Mouse (Mus musculus): ENCODE data around the gene Palm. TPM values are rescaled to one million over a fixed set of nuclear protein-coding genes. Genes with fewer than 3 reads are reported as not detected.
A peak's percentile ranks its signal among the peaks of the same experiment; 100 is the strongest.

Palm gene
- polyA plus RNA-seq, 1 experiment from 2014 or later, result 129 TPM

- peak overlapping the region; percentile 87 for H3K27ac ChIP-seq (replicated peaks)
- peaks cover 54% of the 10 kb centered on the region for H3K36me3 ChIP-seq (replicated peaks)
- peaks cover 68% of the 10 kb centered on the region for H3K4me1 ChIP-seq
- H3K4me3 ChIP-seq, result no peak overlapping the region
- no peaks in the 10 kb centered on the region for H3K27me3 ChIP-seq (replicated peaks; ENCODE audit: low read depth, poor library complexity, severe bottlenecking)
- WGBS, result 91% methylated on average over 9 of the region's 9 CpGs
- DNase-seq (ENCODE audit: low spot score), result no peak
- no peaks in the 10 kb centered on the region for H3K9me3 ChIP-seq
Measured at GRCm38 (mm10) chr10:79806331-79806730, 13.0 kb downstream of the Palm start.

DNA sequence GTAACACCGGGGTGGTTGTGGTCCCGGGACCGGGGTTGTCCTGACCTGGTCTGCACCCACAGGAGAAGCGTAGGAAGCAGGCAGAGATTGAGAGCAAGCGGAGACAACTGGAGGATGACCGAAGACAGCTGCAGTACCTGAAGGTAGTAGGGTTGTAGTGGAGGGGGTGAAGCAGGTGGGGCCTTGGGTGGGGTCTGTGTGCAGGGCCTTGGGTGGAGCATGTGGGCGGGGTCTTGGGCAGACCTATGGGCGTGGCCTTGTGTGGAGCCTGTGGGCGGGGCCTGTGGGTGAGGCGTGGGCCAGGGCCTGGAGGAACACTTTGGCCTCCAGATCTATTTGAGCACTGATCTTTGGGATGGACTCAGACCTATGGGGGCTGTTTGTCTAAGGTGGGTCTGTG lies 13.6 kb downstream of the Palm start:
- peaks cover 66% of the 10 kb centered on the region for H3K4me1 ChIP-seq
- 79% methylated on average over 10 of the region's 10 CpGs for WGBS
- H3K9me3 ChIP-seq, result no peaks in the 10 kb centered on the region
- H3K27ac ChIP-seq (replicated peaks), result peak overlapping the region; percentile 87; the same call in 1 of the 2 replicates
- DNase-seq (ENCODE audit: low spot score), result no peak
- H3K4me3 ChIP-seq, result 0 out of 2 replicates have a peak overlapping the region, but pooled peaks have one; percentile 16
- H3K36me3 ChIP-seq (replicated peaks), result peaks cover 59% of the 10 kb centered on the region
- no peaks in the 10 kb centered on the region for H3K27me3 ChIP-seq (replicated peaks; ENCODE audit: low read depth, poor library complexity, severe bottlenecking)

GRCm38 (mm10) chr10:79807826-79808225 lies 14.5 kb downstream of the Palm start:
- no peaks in the 10 kb centered on the region for H3K9me3 ChIP-seq
- no peaks in the 10 kb centered on the region for H3K27me3 ChIP-seq (replicated peaks; ENCODE audit: low read depth, poor library complexity, severe bottlenecking)
- H3K36me3 ChIP-seq (replicated peaks), result peaks cover 62% of the 10 kb centered on the region
- H3K27ac ChIP-seq (replicated peaks), result peak overlapping the region; percentile 37
- WGBS, result 51% methylated on average over 11 of the region's 11 CpGs
- DNase-seq (ENCODE audit: low spot score), result no peak
- H3K4me1 ChIP-seq, result peaks cover 61% of the 10 kb centered on the region
- H3K4me3 ChIP-seq, result peak overlapping the region; percentile 16; the same call in 1 of the 2 replicates

DNA sequence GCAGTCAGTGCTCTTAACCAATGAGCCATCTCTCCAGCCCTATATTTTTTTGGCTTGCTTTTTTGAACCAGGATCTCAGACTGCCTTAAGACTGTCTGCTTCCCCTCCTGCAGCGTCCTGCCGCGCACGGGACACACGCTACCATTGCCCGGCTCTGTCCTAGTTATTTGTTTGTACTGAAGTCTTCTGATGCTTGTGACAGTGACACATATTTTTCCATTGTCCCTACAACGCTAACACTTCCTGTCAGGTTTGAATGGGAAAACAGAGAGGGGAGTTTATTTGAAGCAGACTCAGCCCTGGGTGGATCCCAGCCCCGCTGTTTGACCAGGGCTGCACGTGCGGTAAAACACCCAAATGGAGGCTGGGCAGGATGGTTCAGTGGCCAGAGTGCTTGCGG lies 15.4 kb downstream of the Palm start:
- H3K36me3 ChIP-seq (replicated peaks), result peaks cover 68% of the 10 kb centered on the region
- H3K4me3 ChIP-seq, result no peak overlapping the region
- no peaks in the 10 kb centered on the region for H3K27me3 ChIP-seq (replicated peaks; ENCODE audit: low read depth, poor library complexity, severe bottlenecking)
- no peaks in the 10 kb centered on the region for H3K9me3 ChIP-seq
- no peak for DNase-seq (ENCODE audit: low spot score)
- no peak overlapping the region for H3K27ac ChIP-seq (replicated peaks)
- peaks cover 52% of the 10 kb centered on the region for H3K4me1 ChIP-seq
- 89% methylated on average over 11 of the region's 11 CpGs for WGBS

GRCm38 (mm10) chr10:79811736-79812637 lies 18.6 kb downstream of the Palm start:
- Histone ChIP-seq H3K27ac (replicated peaks) (no peak overlapping the region), H3K4me1 (peaks cover 20% of the 10 kb centered on the region), H3K36me3 (replicated peaks) (peaks cover 93% of the 10 kb centered on the region), H3K9me3 (no peaks in the 10 kb centered on the region), H3K4me3 (no peak overlapping the region), H3K27me3 (replicated peaks; ENCODE audit: low read depth, poor library complexity, severe bottlenecking) (no peaks in the 10 kb centered on the region)
- DNase-seq (ENCODE audit: low spot score), result peak; percentile 88
- 31% methylated on average over 15 of the region's 15 CpGs for WGBS

DNA sequence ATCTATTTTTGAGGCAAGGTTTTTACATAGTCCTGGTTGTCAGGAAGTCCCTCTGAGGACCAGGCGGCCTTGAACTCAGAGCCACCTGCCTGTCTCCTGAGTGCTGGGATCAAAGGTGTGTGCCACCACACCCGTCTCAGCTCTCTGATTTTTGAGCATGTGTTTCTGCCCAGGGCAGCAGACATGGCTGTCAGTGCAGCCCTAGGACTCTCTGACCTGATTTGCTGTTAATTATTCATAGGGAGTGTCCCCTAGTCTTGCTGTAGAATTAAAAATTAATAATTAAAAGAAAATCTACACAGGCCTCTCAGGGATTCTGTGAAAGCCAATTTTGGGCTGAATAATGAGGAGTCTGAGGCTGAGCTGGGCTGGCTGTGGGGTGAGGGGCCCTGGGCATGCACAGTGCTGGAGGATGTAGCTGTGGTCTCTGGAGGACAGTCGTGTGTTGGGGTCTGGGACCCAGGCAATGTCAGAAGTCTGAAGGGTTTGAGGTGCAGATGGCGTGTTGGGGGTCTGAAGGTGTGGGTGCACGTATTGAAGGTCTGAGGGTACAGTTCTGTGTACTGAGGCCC lies 21.0 kb downstream of the Palm start:
- Histone ChIP-seq H3K27me3 (replicated peaks; ENCODE audit: low read depth, poor library complexity, severe bottlenecking) (no peaks in the 10 kb centered on the region), H3K4me1 (peaks cover 19% of the 10 kb centered on the region; the same call in 1 of the 2 replicates), H3K9me3 (no peaks in the 10 kb centered on the region), H3K36me3 (replicated peaks) (peaks cover 88% of the 10 kb centered on the region), H3K27ac (replicated peaks) (no peak overlapping the region), H3K4me3 (no peak overlapping the region)
- 85% methylated on average over 5 of the region's 5 CpGs for WGBS
- no peak for DNase-seq (ENCODE audit: low spot score)

DNA sequence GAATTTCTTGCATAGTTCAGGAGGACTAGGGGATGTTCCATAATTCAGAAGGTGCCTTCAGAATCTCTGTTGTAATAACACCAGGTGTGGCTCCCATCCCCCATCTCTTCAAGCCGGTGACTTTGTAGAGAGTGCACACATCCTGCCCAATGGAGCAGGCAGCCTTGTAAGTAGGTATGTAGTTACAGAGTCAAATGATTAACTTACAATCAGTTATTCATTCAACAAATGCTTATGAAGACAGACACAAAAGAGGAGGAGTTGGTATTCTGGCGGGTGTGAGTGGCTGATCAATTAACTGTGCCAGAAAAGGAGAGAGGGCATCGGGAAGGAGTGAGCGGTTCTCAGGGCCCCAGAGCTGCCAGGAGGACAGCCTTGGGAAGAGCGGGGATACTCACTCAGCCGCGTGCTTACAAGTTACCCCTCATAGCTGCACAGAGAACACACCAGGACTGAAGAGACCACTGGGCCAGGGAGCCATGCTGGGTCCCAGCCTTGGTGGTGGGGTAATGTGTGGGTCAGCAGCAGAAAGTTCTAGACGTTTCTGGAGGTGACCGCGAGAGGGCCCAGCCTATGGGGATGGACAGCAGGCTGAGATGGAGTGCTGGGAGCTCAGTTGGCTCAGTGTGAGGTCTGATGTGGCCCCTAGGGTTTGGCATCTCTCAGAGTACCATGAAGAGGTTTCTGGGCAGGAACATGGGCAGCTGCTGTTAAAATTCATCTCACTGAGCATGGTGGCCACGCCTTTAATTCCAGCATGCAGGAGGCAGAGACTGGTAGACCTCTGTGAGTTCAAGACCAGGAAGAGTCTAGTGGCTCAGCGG lies 22.5 kb downstream of the Palm start:
- no peak overlapping the region for H3K4me3 ChIP-seq
- H3K27ac ChIP-seq (replicated peaks), result no peak overlapping the region
- no peaks in the 10 kb centered on the region for H3K27me3 ChIP-seq (replicated peaks; ENCODE audit: low read depth, poor library complexity, severe bottlenecking)
- H3K36me3 ChIP-seq (replicated peaks), result peaks cover 91% of the 10 kb centered on the region
- H3K4me1 ChIP-seq, result peaks cover 30% of the 10 kb centered on the region
- no peak for DNase-seq (ENCODE audit: low spot score)
- whole genome bisulfite sequencing, result 90% methylated on average over 12 of the region's 12 CpGs
- no peaks in the 10 kb centered on the region for H3K9me3 ChIP-seq

- Histone ChIP-seq H3K36me3 (replicated peaks) (peaks cover 80% of the 10 kb centered on the region), H3K27ac (replicated peaks) (no peak overlapping the region), H3K27me3 (replicated peaks; ENCODE audit: low read depth, poor library complexity, severe bottlenecking) (no peaks in the 10 kb centered on the region), H3K4me3 (no peak overlapping the region), H3K4me1 (peaks cover 34% of the 10 kb centered on the region), H3K9me3 (no peaks in the 10 kb centered on the region)
- 73% methylated on average over 2 of the region's 2 CpGs for WGBS
- no peak for DNase-seq (ENCODE audit: low spot score)
Measured at GRCm38 (mm10) chr10:79817111-79817510, 23.7 kb downstream of the Palm start.

GRCm38 (mm10) chr10:79818225-79818624 lies 24.9 kb downstream of the Palm start:
- Histone ChIP-seq H3K27ac (replicated peaks) (no peak overlapping the region), H3K27me3 (replicated peaks; ENCODE audit: low read depth, poor library complexity, severe bottlenecking) (no peaks in the 10 kb centered on the region; the same call in 1 of the 2 replicates), H3K9me3 (no peaks in the 10 kb centered on the region), H3K4me3 (no peak overlapping the region), H3K36me3 (replicated peaks) (peaks cover 71% of the 10 kb centered on the region), H3K4me1 (peaks cover 42% of the 10 kb centered on the region)
- WGBS, result 79% methylated on average over 4 of the region's 4 CpGs
- DNase-seq (ENCODE audit: low spot score), result no peak

DNA sequence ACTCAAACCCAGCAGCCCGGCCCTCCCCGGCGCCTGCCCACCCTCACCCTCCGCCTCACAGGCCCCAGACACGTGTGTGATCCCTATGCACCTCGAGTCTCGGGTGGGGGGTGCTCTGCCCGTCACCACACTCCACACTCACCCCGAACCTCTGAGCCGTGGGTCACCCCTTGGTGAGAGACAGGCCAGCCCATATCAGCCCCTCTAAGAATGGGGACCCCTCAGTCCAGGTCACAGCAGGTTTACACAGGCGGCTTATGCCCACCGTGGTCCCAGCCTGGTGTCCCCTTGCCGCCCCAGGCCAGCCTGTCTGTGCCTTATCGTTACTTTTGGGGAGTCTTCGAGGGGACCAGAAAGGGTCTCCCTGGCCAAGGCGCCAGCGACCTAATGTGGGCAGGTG lies 26.2 kb downstream of the Palm start:
- H3K4me3 ChIP-seq, result 0 out of 2 replicates have a peak overlapping the region, but pooled peaks have one; percentile 5
- no peaks in the 10 kb centered on the region for H3K9me3 ChIP-seq
- no peak overlapping the region for H3K27ac ChIP-seq (replicated peaks)
- no peak for DNase-seq (ENCODE audit: low spot score)
- peaks cover 45% of the 10 kb centered on the region for H3K4me1 ChIP-seq
- H3K27me3 ChIP-seq (replicated peaks; ENCODE audit: low read depth, poor library complexity, severe bottlenecking), result no peaks in the 10 kb centered on the region; the same call in 1 of the 2 replicates
- peaks cover 59% of the 10 kb centered on the region for H3K36me3 ChIP-seq (replicated peaks)
- WGBS, result 94% methylated on average over 17 of the region's 17 CpGs

GRCm38 (mm10) chr10:79820277-79820676 lies 26.9 kb downstream of the Palm start:
- Histone ChIP-seq H3K27me3 (replicated peaks; ENCODE audit: low read depth, poor library complexity, severe bottlenecking) (no peaks in the 10 kb centered on the region; the same call in 1 of the 2 replicates), H3K4me3 (0 out of 2 replicates have a peak overlapping the region, but pooled peaks have one; percentile 0), H3K4me1 (peaks cover 45% of the 10 kb centered on the region), H3K9me3 (no peaks in the 10 kb centered on the region), H3K27ac (replicated peaks) (peak overlapping the region; percentile 24; the same call in 1 of the 2 replicates), H3K36me3 (replicated peaks) (peaks cover 53% of the 10 kb centered on the region)
- no peak for DNase-seq (ENCODE audit: low spot score)
- 86% methylated on average over 8 of the region's 8 CpGs for WGBS

DNA sequence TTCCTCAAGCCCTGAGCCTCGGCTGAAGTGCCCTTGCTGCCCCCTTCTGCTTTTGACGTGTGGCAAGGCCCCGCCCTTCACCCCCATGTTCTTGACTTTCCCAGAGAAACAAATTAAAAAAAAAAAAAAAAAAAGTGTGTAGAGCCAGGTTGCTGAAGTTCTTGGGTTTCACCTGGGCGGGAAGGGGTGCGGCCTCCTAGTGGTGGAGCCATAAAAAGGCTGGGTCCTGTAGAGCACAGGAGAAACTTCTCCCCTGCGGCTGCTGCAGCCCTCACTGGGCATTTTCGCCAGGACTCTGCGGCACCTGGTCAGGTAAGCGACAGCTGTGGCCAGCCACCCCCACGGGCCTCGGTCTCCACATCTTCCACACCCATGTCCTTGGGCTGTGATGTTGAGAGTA lies 27.4 kb downstream of the Palm start, which contains the start of gene Misp:
TSS of gene Misp (plus strand) at position 208 of the 400 bp plus-strand sequence.
- peak within 1 kb of the TSS; percentile 24; the same call in 1 of the 2 replicates for H3K27ac ChIP-seq (replicated peaks)
- no peaks in the 10 kb centered on the region; the same call in 1 of the 2 replicates for H3K27me3 ChIP-seq (replicated peaks; ENCODE audit: low read depth, poor library complexity, severe bottlenecking)
- H3K4me1 ChIP-seq, result peaks cover 45% of the 10 kb centered on the region
- no peak for DNase-seq (ENCODE audit: low spot score)
- peaks cover 47% of the 10 kb centered on the region for H3K36me3 ChIP-seq (replicated peaks)
- 69% methylated on average over 11 of the region's 11 CpGs for WGBS
- no peaks in the 10 kb centered on the region for H3K9me3 ChIP-seq
- H3K4me3 ChIP-seq, result 0 out of 2 replicates have a peak within 1 kb of the TSS, but pooled peaks have one; percentile 0

All from embryonic facial prominence, embryonic 10.5 days (tissue).